Mouse (Mus musculus) small intestine, adult 2 months (tissue): ENCODE results near the gene Ncor1.
"Not testable (repeated sequence)": the region's sequence is repeated elsewhere in the genome, so short reads cannot be mapped to it uniquely, and the experiment has no call there.

Source experiments
- CTCF ChIP-seq: fragments of 200-500 bp; IDR thresholded peaks from 2 replicates; pipeline ENCODE4 v1.5.1; 2012; ENCODE audit warnings: low read depth, mild to moderate bottlenecking, control low read depth, inconsistent platforms, low read length, moderate library complexity, mixed read lengths; ENCODE audit not compliant: insufficient replicate concordance, insufficient read length; ENCODE audit errors: extremely low read depth
- POLR2A ChIP-seq: fragments of 200-500 bp; IDR thresholded peaks from 2 replicates; pipeline ENCODE4 v1.6.1; 2012; ENCODE audit warnings: low read depth, mild to moderate bottlenecking, control low read depth, inconsistent platforms, low read length, moderate library complexity

DNA sequence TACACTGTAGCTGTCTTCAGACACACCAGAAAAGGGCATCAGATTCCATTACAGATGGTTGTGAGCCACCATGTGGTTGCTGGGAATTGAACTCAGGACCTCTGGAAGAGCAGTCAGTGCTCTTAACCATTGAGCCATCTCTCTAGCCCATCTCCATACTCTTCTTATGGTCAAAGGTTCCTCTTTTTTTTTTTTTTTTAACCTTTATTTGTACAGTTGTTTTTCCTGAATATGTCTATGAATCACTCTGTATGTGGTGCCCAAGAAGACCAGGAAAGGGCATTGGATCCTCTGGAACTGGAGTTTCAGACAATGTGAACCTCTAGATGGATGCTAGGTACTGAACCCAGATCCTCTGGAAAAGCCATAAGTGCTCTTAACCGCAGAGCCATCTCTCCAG is 4.2 kb upstream of the Ncor1 start:
- TF ChIP-seq CTCF, POLR2A: not testable (repeated sequence)
